Mouse (Mus musculus) cortical plate, adult 2 months (tissue): ENCODE data around the gene Abcb11.

Source experiments
- CTCF ChIP-seq: fragments of 200-500 bp; IDR thresholded peaks from 2 replicates; pipeline ENCODE4 v1.5.1; 2011; ENCODE audit warnings: mild to moderate bottlenecking, control low read depth, low read length; ENCODE audit not compliant: insufficient read depth; ENCODE audit errors: extremely low read depth
- POLR2A ChIP-seq: fragments of 200-500 bp; IDR thresholded peaks from 2 replicates; pipeline ENCODE4 v1.6.1; 2011; ENCODE audit warnings: mild to moderate bottlenecking, low read length, control low read depth; ENCODE audit not compliant: insufficient read depth; ENCODE audit errors: extremely low read depth

- TF ChIP-seq CTCF (no peak), POLR2A (no peak)
Measured at GRCm38 (mm10) chr2:69210773-69211172, 131.6 kb downstream of the Abcb11 start, which contains the start of gene G6pc2.
